Mouse (Mus musculus) cerebellum, adult 2 months (tissue): ENCODE measurements around the gene Hnrnpa1.

ENCODE experiments used
- CTCF ChIP-seq: fragments of 200-500 bp; IDR thresholded peaks from 2 replicates; pipeline ENCODE4 v1.5.1; 2011; ENCODE audit warnings: low read depth, mild to moderate bottlenecking, control low read depth, low read length, moderate library complexity, borderline replicate concordance; ENCODE audit not compliant: insufficient read depth
- POLR2A ChIP-seq: fragments of 200-500 bp; IDR thresholded peaks from 2 replicates; pipeline ENCODE4 v1.6.1; 2011; ENCODE audit warnings: low read length, control low read depth, borderline replicate concordance; ENCODE audit not compliant: insufficient read depth

GRCm38 (mm10) chr15:103293375-103293774 is 53.1 kb downstream of the Hnrnpa1 start:
- TF ChIP-seq CTCF (no peak), POLR2A (no peak)
